19 mouse cellular contexts compared by ENCODE assay signal in genomic region chr5:113611771-113612233, GRCm38 (mm10). TPM values are rescaled to one million over a fixed set of nuclear protein-coding genes. Genes with fewer than 3 reads are reported as not detected.
DNase-seq lines count a peak whose midpoint lies in the region; ATAC-seq lines count a peak whose summit lies in the region.
"Had no signal": no experiment of that assay in that cellular context is flagged by ENCODE, and none has a peak within 500 bp of the region (broad histone marks: within the 10 kb centered on the region; RNA-seq: fewer than 3 reads in every experiment).

No protein-coding gene starts in this region.

- no peak for ATAC-seq in heart, embryonic 11.5 days (replicated peaks; ENCODE audit: insufficient number of reproducible peaks, low FRiP score, low TSS enrichment)
- ATAC-seq: forebrain, embryonic 16.5 days; Patski had no signal

- H3K4me3 ChIP-seq in heart, embryonic 11.5 days (ENCODE audit: low read depth, low read length) = no peak overlapping the region
- H3K4me3 ChIP-seq: hindbrain, embryonic 13.5 days; neural tube, embryonic 12.5 days had no signal

- no peak overlapping the region for H3K27ac ChIP-seq in heart, embryonic 11.5 days (ENCODE audit: low read depth, low read length)
- H3K27ac ChIP-seq: hindbrain, embryonic 13.5 days; neural tube, embryonic 12.5 days had no signal

- peak; percentile 99 for DNase-seq in heart, adult 11 months
- DNase-seq in urinary bladder, postnatal 36 days (ENCODE audit: low spot score in 2 of 2) = peak; percentile 23 to 45
- no peak for DNase-seq in urinary bladder, postnatal 25 days (ENCODE audit: low spot score)
- DNase-seq in lung, postnatal 10 days = peak; percentile 83
- DNase-seq in frontal cortex, postnatal 10 days (ENCODE audit: low spot score in 2 of 2) = no peak
- no peak for DNase-seq in adrenal gland, adult (ENCODE audit: inconsistent age in 2 of 2, low spot score in 1 of 2)
- no peak for DNase-seq in left cerebral cortex, adult 8-10 months (ENCODE audit: low spot score in 2 of 2)
- DNase-seq: cerebellum, postnatal 14 days; kidney, adult 11 months; kidney, postnatal 25 days; left cerebral cortex, postnatal 4 days; right cerebral cortex, postnatal 14 days; thymus, adult 18-20 months had no signal

- no peak overlapping the region for H3K9ac ChIP-seq in heart, embryonic 11.5 days (ENCODE audit: low read depth, low read length)
- H3K9ac ChIP-seq: hindbrain, embryonic 13.5 days; neural tube, embryonic 12.5 days had no signal

- H3K9me3 ChIP-seq in heart, embryonic 11.5 days (replicated peaks; ENCODE audit: control insufficient read depth, low read length) = no peaks in the 10 kb centered on the region
- H3K9me3 ChIP-seq: hindbrain, embryonic 13.5 days; neural tube, embryonic 12.5 days had no signal

- 56% methylated on average over 12 of the region's 12 CpGs for WGBS in heart, embryonic 11.5 days (ENCODE audit: insufficient replicate concordance)

- H3K36me3 ChIP-seq in heart, embryonic 11.5 days (ENCODE audit: control insufficient read depth, insufficient read depth, low read length) = no peaks in the 10 kb centered on the region
- H3K36me3 ChIP-seq: hindbrain, embryonic 13.5 days; neural tube, embryonic 12.5 days had no signal

- H3K4me2 ChIP-seq in heart, embryonic 11.5 days = no peak overlapping the region
- H3K4me2 ChIP-seq: hindbrain, embryonic 13.5 days; liver, embryonic 11.5 days; neural tube, embryonic 12.5 days had no signal

- peaks cover 3% of the 10 kb centered on the region; the same call in 1 of the 2 replicates for H3K27me3 ChIP-seq in heart, embryonic 11.5 days (ENCODE audit: control insufficient read depth, insufficient read depth, low read length)
- H3K27me3 ChIP-seq: hindbrain, embryonic 13.5 days; neural tube, embryonic 12.5 days; Patski had no signal

- 0 out of 2 replicates have a peak, but pooled peaks cover 3% of the 10 kb centered on the region for H3K4me1 ChIP-seq in heart, embryonic 11.5 days (ENCODE audit: control insufficient read depth, insufficient read depth, low read length)

RNA-seq across cellular contexts. Expression of gene Cmklr1, which starts 38.4 kb away (rescaled TPM):
- polyA plus RNA-seq in heart, embryonic 11.5 days (2014; fragmentation: Nextera tagmentation; extraction: Ambion mirVana) = 1.7 and 1.8 TPM in 2 replicates
- total RNA-seq in left cerebral cortex, adult 8-10 months (2022) = 10 to 100 TPM in 1 of 4 experiments, 1 to 10 TPM in 3; 3.5 to 10.9 (median 7.1) TPM
- polyA plus RNA-seq: Patski had no signal

Comparison
In these comparisons a context has a peak if more than half of its experiments do, and no peak if none do; other contexts are left out.
1. DNase-seq: peak in heart, adult 11 months (single experiment), urinary bladder, postnatal 36 days (2 of 2) and lung, postnatal 10 days (single experiment); none in urinary bladder, postnatal 25 days (single experiment), frontal cortex, postnatal 10 days (0 of 2), adrenal gland, adult (0 of 2) and left cerebral cortex, adult 8-10 months (0 of 2).